Mouse (Mus musculus): ENCODE results near the gene Plekha1.

GRCm38 (mm10) chr7:130918260-130918659, 52.7 kb downstream of the Plekha1 start:
- no peak for TF ChIP-seq E2F4 (IDR thresholded peaks at IDR 0.05; ENCODE audit: insufficient read depth)
- no peak for TF ChIP-seq POLR2A (IDR thresholded peaks at IDR 0.05; ENCODE audit: insufficient read length, low read depth)
- no peak for TF ChIP-seq TCF3 (IDR thresholded peaks at IDR 0.05; ENCODE audit: insufficient read length, low read depth)
- TF ChIP-seq CEBPB (IDR thresholded peaks at IDR 0.05; ENCODE audit: insufficient read depth, poor library complexity, severe bottlenecking) = no peak
- TF ChIP-seq TCF12 (IDR thresholded peaks at IDR 0.05; ENCODE audit: insufficient read depth, poor library complexity, severe bottlenecking) = no peak
- no peak for TF ChIP-seq POLR2AphosphoS2 (IDR thresholded peaks at IDR 0.05; ENCODE audit: insufficient read length, low read depth)
- no peak for TF ChIP-seq USF1 (IDR thresholded peaks at IDR 0.05; ENCODE audit: low read depth)
- no peak for TF ChIP-seq MYOD1 (IDR thresholded peaks at IDR 0.05; ENCODE audit: control insufficient read depth in 1 of 3, insufficient read length in 2 of 3, low read depth in 2 of 3)
- no peak for TF ChIP-seq SRF (IDR thresholded peaks at IDR 0.05; ENCODE audit: control insufficient read depth, insufficient read length, low read depth)
